Mouse (Mus musculus) intestine, embryonic 14.5 days (tissue): ENCODE measurements around the gene Olfr310. TPM values are rescaled to one million over a fixed set of nuclear protein-coding genes. Genes with fewer than 3 reads are reported as not detected.

Experiments used
- ATAC-seq: fragments of 200-750 bp; cut with Nextera tagmentation; replicated peaks from 2 replicates; pipeline ENCODE4 v1.8.0; 2017; ENCODE audit warnings: low read depth, moderate number of reproducible peaks, moderate TSS enrichment, moderate library complexity; ENCODE audit not compliant: low FRiP score, low TSS enrichment
- DNase-seq: peaks from one replicate; pipeline ENCODE4 v3.0.0-alpha.2; 2018; ENCODE audit warnings: low spot score
- H3K27ac ChIP-seq: fragments of 300-500 bp; sonication (generic); 2 replicates; pipeline ENCODE4 v1.5.1; 2014; ENCODE audit warnings: low read depth, mild to moderate bottlenecking, control low read depth
- H3K27me3 ChIP-seq: fragments of 300-500 bp; sonication (generic); replicated peaks from 2 replicates; pipeline ENCODE4 v1.6.1; 2014; ENCODE audit warnings: low read length, control low read depth; ENCODE audit not compliant: control insufficient read depth, insufficient read depth
- H3K36me3 ChIP-seq: fragments of 300-500 bp; sonication (generic); 2 replicates; pipeline ENCODE4 v1.6.1; 2014; ENCODE audit warnings: low read length, control low read depth; ENCODE audit not compliant: control insufficient read depth, insufficient read depth
- H3K4me1 ChIP-seq: fragments of 300-500 bp; sonication (generic); replicated peaks from 2 replicates; pipeline ENCODE4 v1.6.1; 2014; ENCODE audit warnings: low read length, control low read depth, mixed read lengths; ENCODE audit not compliant: control insufficient read depth, insufficient read depth
- H3K4me2 ChIP-seq: fragments of 300-500 bp; sonication (generic); 2 replicates; pipeline ENCODE4 v1.6.1; 2014; ENCODE audit warnings: low read length
- H3K4me3 ChIP-seq: fragments of 300-500 bp; sonication (generic); 2 replicates; pipeline ENCODE4 v1.5.1; 2014; ENCODE audit warnings: low read depth, low read length, control low read depth, mixed read lengths
- H3K9ac ChIP-seq: fragments of 300-500 bp; sonication (generic); 2 replicates; pipeline ENCODE4 v1.6.1; 2014; ENCODE audit warnings: mild to moderate bottlenecking, low read length
- H3K9me3 ChIP-seq: fragments of 300-500 bp; sonication (generic); 2 replicates; pipeline ENCODE4 v1.6.1; 2016; ENCODE audit warnings: low read length, control low read depth; ENCODE audit not compliant: control insufficient read depth
- WGBS: fragments of 180-500 bp; shearing (Covaris S2); extraction: QIAGEN DNeasy Blood & Tissue Kit; methylation state at CpG from one replicate; pipeline ENCODE4 v1.1.7; 2014; 5-methylcytosine and 5-hydroxymethylcytosine counted together
- microRNA-seq: library from miRNA; unstranded; fragments of <30 nt; microRNA quantifications from one replicate; pipeline ENCODE4, GENCODE M21; 2016
- polyA plus RNA-seq: library from polyadenylated mRNA; unstranded; fragments of >200 nt; fragmentation: Nextera tagmentation; extraction: Ambion mirVana; gene quantifications from 2 replicates; pipeline ENCODE4 v1.2.1, GENCODE M21; 2014

The Olfr310 gene
- not detected in 2 replicates for polyA plus RNA-seq

DNA sequence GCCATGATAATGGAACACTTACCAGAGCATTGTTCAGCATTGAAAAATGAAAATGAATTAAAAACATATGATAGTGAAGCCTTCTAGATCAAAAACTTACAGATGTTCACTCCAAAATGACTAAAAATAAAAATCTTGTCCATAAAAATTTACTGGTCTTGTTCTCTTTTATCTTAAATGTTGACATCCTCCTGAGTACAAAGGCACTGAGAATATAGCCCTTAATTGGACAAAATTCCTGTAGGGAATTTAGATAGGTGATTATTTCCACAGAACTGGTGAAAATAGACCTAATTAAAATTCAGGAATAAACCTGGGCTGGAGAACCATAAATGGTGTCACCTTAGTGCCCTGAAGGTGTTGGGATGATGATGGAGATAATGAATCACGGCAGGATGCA lies at the start of gene Olfr310:
TSS of gene Olfr310 (minus strand) at position 101 of the 400 bp plus-strand sequence.
- Histone ChIP-seq H3K4me2 (no peak within 1 kb of the TSS), H3K4me1 (no peaks in the 10 kb centered on the region), H3K4me3 (no peak within 1 kb of the TSS), H3K9me3 (no peaks in the 10 kb centered on the region), H3K27me3 (no peaks in the 10 kb centered on the region), H3K9ac (no peak within 1 kb of the TSS), H3K36me3 (no peaks in the 10 kb centered on the region), H3K27ac (no peak within 1 kb of the TSS)
- no peak for ATAC-seq
- no peak for DNase-seq
- WGBS = 75% methylated on average over 1 of the region's 1 CpGs

DNA sequence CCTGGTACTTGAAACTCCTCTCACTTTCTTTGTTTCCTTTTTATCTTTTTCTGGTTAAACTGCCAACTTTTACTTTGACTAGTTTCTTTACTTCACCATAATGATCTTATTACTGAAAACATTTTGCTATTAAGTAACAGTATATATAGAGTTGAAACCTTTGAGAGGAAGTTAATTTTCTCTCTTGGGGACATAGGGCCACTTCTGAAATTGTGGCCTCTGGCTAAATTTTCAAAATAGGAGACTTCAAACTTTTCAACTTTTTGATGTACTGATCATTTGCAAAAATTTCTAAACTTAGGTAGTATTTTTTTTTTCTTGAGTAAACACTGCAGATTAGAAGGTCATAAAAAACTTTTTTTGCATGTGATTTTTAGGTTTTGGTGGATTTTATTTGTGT lies 48.6 kb upstream of the Olfr310 start, which contains the start of gene Olfr308:
TSS of gene Olfr308 (minus strand) at position 101 of the 400 bp plus-strand sequence.
- DNase-seq (no peak), ATAC-seq (no peak)
- H3K27ac ChIP-seq = no peak within 1 kb of the TSS
- no peaks in the 10 kb centered on the region for H3K9me3 ChIP-seq
- no peaks in the 10 kb centered on the region for H3K36me3 ChIP-seq
- no peak within 1 kb of the TSS for H3K4me2 ChIP-seq
- no peak within 1 kb of the TSS for H3K4me3 ChIP-seq
- H3K27me3 ChIP-seq = no peaks in the 10 kb centered on the region
- H3K9ac ChIP-seq = no peak within 1 kb of the TSS
- no peaks in the 10 kb centered on the region for H3K4me1 ChIP-seq

DNA sequence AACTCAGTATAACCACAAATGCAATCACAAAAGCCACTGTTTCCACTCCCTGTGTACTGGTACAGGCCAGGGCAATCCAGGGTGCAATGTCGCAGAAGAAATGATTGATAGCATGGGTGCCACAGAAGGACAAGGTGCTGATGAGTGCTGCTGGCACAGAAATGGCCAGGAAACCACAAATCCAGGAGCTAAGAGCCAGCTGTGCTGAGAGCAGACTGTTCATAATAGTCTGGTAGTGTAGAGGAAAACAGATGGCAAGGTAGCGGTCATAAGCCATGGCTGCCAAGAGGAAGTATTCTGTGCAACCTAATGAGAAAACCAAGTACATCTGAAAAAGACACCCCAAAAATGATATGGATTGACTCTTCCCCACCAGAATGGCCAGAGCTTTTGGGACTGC lies 44.4 kb upstream of the Olfr310 start:
- ATAC-seq (no peak), DNase-seq (no peak)
- Histone ChIP-seq H3K4me2 (no peak overlapping the region), H3K9me3 (no peaks in the 10 kb centered on the region), H3K27ac (no peak overlapping the region), H3K4me3 (no peak overlapping the region), H3K36me3 (no peaks in the 10 kb centered on the region), H3K9ac (no peak overlapping the region), H3K4me1 (no peaks in the 10 kb centered on the region), H3K27me3 (no peaks in the 10 kb centered on the region)
- 90% methylated on average over 2 of the region's 2 CpGs for WGBS

DNA sequence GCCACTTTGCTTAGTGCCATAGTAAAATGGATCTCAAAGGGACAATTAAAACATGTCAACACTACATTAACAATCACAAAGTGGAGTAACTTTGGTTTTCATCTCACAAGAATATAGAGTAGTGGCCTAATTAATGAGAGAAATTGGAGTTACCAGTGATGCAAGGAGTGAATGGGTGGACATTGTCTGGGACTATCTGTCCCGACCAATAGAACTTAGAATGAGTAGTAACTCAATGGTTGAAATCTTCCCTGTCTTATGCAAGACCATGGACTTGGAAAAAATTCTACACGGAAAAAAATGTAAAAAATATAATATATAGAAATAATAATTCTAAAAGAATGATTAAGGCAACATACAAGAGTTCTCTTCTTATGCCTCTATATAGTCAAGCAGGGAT lies 36.6 kb upstream of the Olfr310 start, which contains the start of gene Olfr309:
TSS of gene Olfr309 (minus strand) at position 101 of the 400 bp plus-strand sequence.
- no peak for ATAC-seq

DNA sequence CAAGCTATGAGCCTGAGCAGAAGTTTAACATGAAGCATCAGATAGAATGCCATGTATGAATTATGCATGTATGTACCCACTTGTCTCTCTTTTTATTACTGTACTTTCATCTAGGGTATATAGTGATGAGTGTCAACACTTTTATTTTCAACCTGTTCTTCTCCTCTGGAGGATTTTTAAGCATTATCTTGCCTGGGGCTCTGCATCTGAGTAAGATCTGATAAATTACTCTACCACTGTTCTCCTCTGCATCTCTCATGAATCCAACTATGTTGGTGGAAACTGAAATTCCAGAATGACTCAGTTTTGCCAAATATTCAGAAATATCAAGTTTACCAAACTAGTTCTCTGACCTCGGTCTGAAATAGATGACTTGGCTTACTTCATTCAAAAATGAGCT lies 30.8 kb downstream of the Olfr310 start, which contains the start of gene Vmn2r76:
TSS of gene Vmn2r76 (minus strand) at position 101 of the 400 bp plus-strand sequence.
- no peak for DNase-seq
- no peak for ATAC-seq
- no peaks in the 10 kb centered on the region for H3K36me3 ChIP-seq
- H3K4me2 ChIP-seq = no peak within 1 kb of the TSS
- H3K4me3 ChIP-seq = no peak within 1 kb of the TSS
- no peaks in the 10 kb centered on the region for H3K4me1 ChIP-seq
- no peak within 1 kb of the TSS for H3K9ac ChIP-seq
- H3K9me3 ChIP-seq = no peaks in the 10 kb centered on the region
- no peak within 1 kb of the TSS for H3K27ac ChIP-seq
- 78% methylated on average over 1 of the region's 1 CpGs for WGBS
- no peaks in the 10 kb centered on the region for H3K27me3 ChIP-seq

More for the DNA sequence above, 36.6 kb upstream of the Olfr310 start, which contains the start of gene Olfr309:
- WGBS = 70% methylated on average over 2 of the region's 2 CpGs
- no peak within 1 kb of the TSS for H3K4me3 ChIP-seq
- no peaks in the 10 kb centered on the region for H3K9me3 ChIP-seq
- H3K27me3 ChIP-seq = no peaks in the 10 kb centered on the region
- no peak within 1 kb of the TSS for H3K4me2 ChIP-seq
- H3K4me1 ChIP-seq = no peaks in the 10 kb centered on the region
- no peak within 1 kb of the TSS for H3K9ac ChIP-seq
- H3K36me3 ChIP-seq = no peaks in the 10 kb centered on the region
- H3K27ac ChIP-seq = no peak within 1 kb of the TSS
- no peak for DNase-seq

Small RNAs within 50 kb of the gene (microRNA-seq; reads per million reads assigned to microRNA genes)
- not detected for gene Gm23192

Other genes with a start within 250 kb of the Olfr310 start
- gene Vmn2r75, start 105.4 kb downstream of the Olfr310 start, polyA plus RNA-seq = not detected in 2 replicates
- not detected in 2 replicates for gene Vmn2r76, start 30.9 kb downstream of the Olfr310 start, polyA plus RNA-seq
- not detected in 2 replicates for gene Olfr309, start 36.5 kb upstream of the Olfr310 start, polyA plus RNA-seq
- gene Olfr308, start 48.5 kb upstream of the Olfr310 start, polyA plus RNA-seq = not detected in 2 replicates
- not detected in 2 replicates for gene Olfr307, start 60.4 kb upstream of the Olfr310 start, polyA plus RNA-seq
- not detected in 2 replicates for gene Olfr305, start 89.8 kb upstream of the Olfr310 start, polyA plus RNA-seq
- gene Olfr304, start 109.5 kb upstream of the Olfr310 start, polyA plus RNA-seq = not detected in 2 replicates
- not detected in 2 replicates for gene Olfr303, start 120.6 kb upstream of the Olfr310 start, polyA plus RNA-seq
- not detected in 2 replicates for gene Olfr301, start 126.7 kb upstream of the Olfr310 start, polyA plus RNA-seq
- not detected in 2 replicates for gene Olfr299, start 182.7 kb upstream of the Olfr310 start, polyA plus RNA-seq
- gene Olfr298, start 215.3 kb upstream of the Olfr310 start, polyA plus RNA-seq = not detected in 2 replicates
- not detected in 2 replicates for gene Olfr297, start 242.8 kb upstream of the Olfr310 start, polyA plus RNA-seq